Mouse (Mus musculus) midbrain, embryonic 14.5 days (tissue): Measurements from ENCODE around the gene Spats2. TPM values are rescaled to one million over a fixed set of nuclear protein-coding genes. Genes with fewer than 3 reads are reported as not detected.

Experiments used
- ATAC-seq: fragments of 200-750 bp; cut with Nextera tagmentation; 2 replicates; pipeline ENCODE4 v1.8.0; 2017; ENCODE audit warnings: moderate number of reproducible peaks, moderate library complexity; ENCODE audit not compliant: low FRiP score, low TSS enrichment
- DNase-seq: peaks from one replicate; pipeline ENCODE4 v3.0.0-alpha.2; 2015
- H3K27ac ChIP-seq: fragments of 300-500 bp; sonication (generic); replicated peaks from 2 replicates; pipeline ENCODE4 v1.5.1; 2014; ENCODE audit warnings: mild to moderate bottlenecking, low read depth, low read length, moderate library complexity
- H3K27me3 ChIP-seq: fragments of 300-500 bp; sonication (generic); 2 replicates; pipeline ENCODE4 v1.6.1; 2014; ENCODE audit warnings: low read length, control low read depth, mixed read lengths; ENCODE audit not compliant: control insufficient read depth, insufficient read depth
- H3K36me3 ChIP-seq: fragments of 300-500 bp; sonication (generic); 2 replicates; pipeline ENCODE4 v1.6.1; 2014; ENCODE audit warnings: low read length, control low read depth; ENCODE audit not compliant: control insufficient read depth, insufficient read depth
- H3K4me1 ChIP-seq: fragments of 300-500 bp; sonication (generic); 2 replicates; pipeline ENCODE4 v1.6.1; 2014; ENCODE audit warnings: mild to moderate bottlenecking, antibody characterized with exemption, low read length, control low read depth; ENCODE audit not compliant: control insufficient read depth, insufficient read depth
- H3K4me2 ChIP-seq: fragments of 300-500 bp; sonication (generic); 2 replicates; pipeline ENCODE4 v1.6.1; 2014; ENCODE audit warnings: mild to moderate bottlenecking, low read length, moderate library complexity
- H3K4me3 ChIP-seq: fragments of 300-500 bp; sonication (generic); replicated peaks from 2 replicates; pipeline ENCODE4 v1.5.1; 2014; ENCODE audit warnings: low read depth, low read length
- H3K9ac ChIP-seq: fragments of 300-500 bp; sonication (generic); replicated peaks from 2 replicates; pipeline ENCODE4 v1.6.1; 2014; ENCODE audit warnings: mild to moderate bottlenecking, low read length, moderate library complexity
- H3K9me3 ChIP-seq: fragments of 300-500 bp; sonication (generic); 2 replicates; pipeline ENCODE4 v1.6.1; 2016; ENCODE audit warnings: low read length, control low read depth, mixed read lengths; ENCODE audit not compliant: control insufficient read depth
- WGBS: fragments of 180-500 bp; shearing (Covaris S2); extraction: QIAGEN DNeasy Blood & Tissue Kit; methylation state at CpG from one replicate; pipeline ENCODE4 v1.1.7; 2014; 5-methylcytosine and 5-hydroxymethylcytosine counted together
- microRNA-seq: library from miRNA; unstranded; fragments of <30 nt; microRNA quantifications from one replicate; pipeline ENCODE4, GENCODE M21; 2016
- polyA plus RNA-seq: library from polyadenylated mRNA; unstranded; fragments of >200 nt; fragmentation: Nextera tagmentation; extraction: Ambion mirVana; gene quantifications from 2 replicates; pipeline ENCODE4 v1.2.1, GENCODE M21; 2014

Spats2 gene
- polyA plus RNA-seq, 1 experiment from 2014 or later = 41.6 TPM

DNA sequence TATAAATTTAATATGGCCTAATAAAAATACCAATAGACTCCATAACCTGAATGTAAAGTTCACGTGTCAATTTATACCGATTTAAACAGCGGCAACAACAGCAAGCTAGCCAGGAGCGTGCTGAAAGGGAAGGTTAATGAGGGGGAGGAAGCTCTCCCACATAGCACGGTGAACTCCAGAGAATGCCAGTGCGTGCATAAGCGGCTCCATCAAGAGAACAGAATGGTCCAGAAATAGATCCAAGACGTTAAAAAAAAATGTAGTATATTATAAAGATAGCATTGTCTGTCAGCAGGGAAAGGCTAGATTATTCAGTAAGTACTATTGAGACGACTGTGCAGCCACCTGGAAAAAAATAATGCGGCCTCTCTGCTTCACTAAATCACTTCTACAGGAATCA, 137.0 kb downstream of the Spats2 start:
- Histone ChIP-seq H3K4me2 (no peak overlapping the region), H3K4me3 (no peak overlapping the region), H3K27ac (no peak overlapping the region), H3K9ac (no peak overlapping the region), H3K4me1 (0 out of 2 replicates have a peak, but pooled peaks cover 3% of the 10 kb centered on the region), H3K9me3 (no peaks in the 10 kb centered on the region), H3K36me3 (no peaks in the 10 kb centered on the region), H3K27me3 (no peaks in the 10 kb centered on the region)
- 59% methylated on average over 10 of the region's 10 CpGs for WGBS
- DNase-seq = no peak
- ATAC-seq = no peak

Small RNAs within 50 kb of the gene (microRNA-seq; reads per million reads assigned to microRNA genes)
- 1.6 reads per million, percentile 6 among the genes with 10 or more reads in this experiment for gene Mir6960

Other genes starting within 250 kb of the Spats2 start
- gene Rhebl1, start 231.4 kb upstream of the Spats2 start, polyA plus RNA-seq = 23.7 and 31.9 TPM in 2 replicates
- 0.36 and 0.57 TPM in 2 replicates for gene Dhh, start 227.4 kb upstream of the Spats2 start, polyA plus RNA-seq
- 11.2 and 19.4 TPM in 2 replicates for gene Lmbr1l, start 207.7 kb upstream of the Spats2 start, polyA plus RNA-seq
- 1,095 and 1,120 TPM in 2 replicates for gene Tuba1b, start 191.4 kb upstream of the Spats2 start, polyA plus RNA-seq
- gene Gm49450, start 172.4 kb upstream of the Spats2 start, polyA plus RNA-seq = not detected in 2 replicates
- gene Tuba1a, start 172.2 kb upstream of the Spats2 start, polyA plus RNA-seq = 17,220 and 18,751 TPM in 2 replicates
- 13.5 and 24.8 TPM in 2 replicates for gene Tuba1c, start 96.0 kb upstream of the Spats2 start, polyA plus RNA-seq
- gene Prph, start 70.7 kb upstream of the Spats2 start, polyA plus RNA-seq = 11.7 and 15.5 TPM in 2 replicates
- 3.9 and 4.9 TPM in 2 replicates for gene Troap, start 51.3 kb upstream of the Spats2 start, polyA plus RNA-seq
- gene C1ql4, start 38.1 kb upstream of the Spats2 start, polyA plus RNA-seq = 13.2 and 13.7 TPM in 2 replicates
- gene Dnajc22, start 32.7 kb upstream of the Spats2 start, polyA plus RNA-seq = 0.71 and 1.6 TPM in 2 replicates
- 0.49 and 0.72 TPM in 2 replicates for gene Kcnh3, start 98.9 kb downstream of the Spats2 start, polyA plus RNA-seq
- 219 and 239 TPM in 2 replicates for gene Mcrs1, start 126.0 kb downstream of the Spats2 start, polyA plus RNA-seq
- gene Prpf40b, start 169.2 kb downstream of the Spats2 start, polyA plus RNA-seq = 100 and 105 TPM in 2 replicates
- gene Fam186b, start 170.0 kb downstream of the Spats2 start, polyA plus RNA-seq = 0.74 and 1.3 TPM in 2 replicates
- 6.1 and 7.5 TPM in 2 replicates for gene Fmnl3, start 244.6 kb downstream of the Spats2 start, polyA plus RNA-seq